Mouse (Mus musculus) heart, postnatal 0 days (tissue): ENCODE data around the gene Calhm5. TPM values are rescaled to one million over a fixed set of nuclear protein-coding genes. Genes with fewer than 3 reads are reported as not detected.

Experiments
- ATAC-seq: fragments of 200-750 bp; cut with Nextera tagmentation; 2 replicates; pipeline ENCODE4 v1.8.0; 2017; ENCODE audit warnings: low read depth, moderate number of reproducible peaks, moderate library complexity; ENCODE audit not compliant: insufficient read depth
- DNase-seq: peaks from one replicate; pipeline ENCODE4 v3.0.0-alpha.2; 2016; ENCODE audit warnings: low spot score
- H3K27ac ChIP-seq: fragments of 300-500 bp; sonication (generic); 2 replicates; pipeline ENCODE4 v1.5.1; 2014; ENCODE audit warnings: low read depth, mild to moderate bottlenecking
- H3K27me3 ChIP-seq: fragments of 300-500 bp; sonication (generic); 2 replicates; pipeline ENCODE4 v1.6.1; 2014; ENCODE audit warnings: low read length, mixed read lengths; ENCODE audit not compliant: control insufficient read depth, insufficient read depth
- H3K36me3 ChIP-seq: fragments of 300-500 bp; sonication (generic); replicated peaks from 2 replicates; pipeline ENCODE4 v1.6.1; 2014; ENCODE audit warnings: low read length, mixed read lengths; ENCODE audit not compliant: control insufficient read depth, insufficient read depth
- H3K4me1 ChIP-seq: fragments of 300-500 bp; sonication (generic); 2 replicates; pipeline ENCODE4 v1.6.1; 2014; ENCODE audit warnings: antibody characterized with exemption; ENCODE audit not compliant: control insufficient read depth, insufficient read depth
- H3K4me2 ChIP-seq: fragments of 300-500 bp; sonication (generic); 2 replicates; pipeline ENCODE4 v1.6.1; 2014; ENCODE audit warnings: low read depth, mild to moderate bottlenecking, low read length, moderate library complexity
- H3K4me3 ChIP-seq: fragments of 300-500 bp; sonication (generic); 2 replicates; pipeline ENCODE4 v1.5.1; 2014; ENCODE audit warnings: low read depth, low read length
- H3K9ac ChIP-seq: fragments of 300-500 bp; sonication (generic); replicated peaks from 2 replicates; pipeline ENCODE4 v1.6.1; 2014; ENCODE audit warnings: low read depth, low read length, mixed read lengths
- H3K9me3 ChIP-seq: fragments of 300-500 bp; sonication (generic); replicated peaks from 2 replicates; pipeline ENCODE4 v1.6.1; 2016; ENCODE audit warnings: low read length; ENCODE audit not compliant: control insufficient read depth
- CTCF ChIP-seq: IDR thresholded peaks from 2 replicates; pipeline ENCODE4 v1.5.1; 2016; ENCODE audit warnings: antibody characterized with exemption, control low read depth, low read depth
- EP300 ChIP-seq: IDR thresholded peaks from 2 replicates; pipeline ENCODE4 v1.6.1; 2016; ENCODE audit warnings: antibody characterized with exemption, low read depth
- WGBS: fragments of 180-500 bp; shearing (Covaris S2); extraction: QIAGEN DNeasy Blood & Tissue Kit; methylation state at CpG from one replicate; pipeline ENCODE4 v1.1.7; 2014; 5-methylcytosine and 5-hydroxymethylcytosine counted together
- polyA plus RNA-seq: library from polyadenylated mRNA; unstranded; fragments of >200 nt; fragmentation: Nextera tagmentation; extraction: Ambion mirVana; gene quantifications from 2 replicates; pipeline ENCODE4 v1.2.1, GENCODE M21; 2015
- total RNA-seq: library from RNA; depleted of rRNA; stranded (reverse); fragments of >200 nt; gene quantifications from 2 replicates; pipeline ENCODE4 v1.2.3, GENCODE M21; 2014; ENCODE audit warnings: low replicate concordance; rRNA removed

Gene Calhm5
- total RNA-seq (1.7 and 2.4 TPM in 2 replicates), polyA plus RNA-seq (1.1 and 1.2 TPM in 2 replicates)

GRCm38 (mm10) chr10:34096418-34096883 is at the start of gene Calhm5:
Gene Calhm5 (minus strand): TSS chr10:34096519.
- TF ChIP-seq EP300 (peak; percentile 67; the same call in 1 of the 2 replicates), CTCF (peak; percentile 79)
- no peaks in the 10 kb centered on the region for H3K9me3 ChIP-seq
- 3% methylated on average over 9 of the region's 9 CpGs for WGBS
- H3K36me3 ChIP-seq: no peaks in the 10 kb centered on the region
- H3K27ac ChIP-seq: peak within 1 kb of the TSS; percentile 74
- no peaks in the 10 kb centered on the region for H3K27me3 ChIP-seq
- DNase-seq: peak; percentile 91
- H3K4me1 ChIP-seq: peaks cover 9% of the 10 kb centered on the region; the same call in 1 of the 2 replicates
- H3K4me2 ChIP-seq: peak within 1 kb of the TSS; percentile 64
- H3K4me3 ChIP-seq: peak within 1 kb of the TSS; percentile 45
- peak; percentile 93 for ATAC-seq
- peak within 1 kb of the TSS; percentile 49 for H3K9ac ChIP-seq

- H3K4me3 ChIP-seq: no peak overlapping the region
- TF ChIP-seq EP300: no peak
- TF ChIP-seq CTCF: no peak
- H3K27ac ChIP-seq: no peak overlapping the region
- ATAC-seq (no peak), DNase-seq (no peak)
- H3K9me3 ChIP-seq: peaks cover 5% of the 10 kb centered on the region; the same call in 1 of the 2 replicates
- no peak overlapping the region for H3K4me2 ChIP-seq
- H3K36me3 ChIP-seq: no peaks in the 10 kb centered on the region
- no peak overlapping the region for H3K9ac ChIP-seq
- H3K4me1 ChIP-seq: no peaks in the 10 kb centered on the region
- WGBS: 62% methylated on average over 2 of the region's 2 CpGs
- no peaks in the 10 kb centered on the region for H3K27me3 ChIP-seq
Measured at GRCm38 (mm10) chr10:34141693-34142092, 45.4 kb upstream of the Calhm5 start.

DNA sequence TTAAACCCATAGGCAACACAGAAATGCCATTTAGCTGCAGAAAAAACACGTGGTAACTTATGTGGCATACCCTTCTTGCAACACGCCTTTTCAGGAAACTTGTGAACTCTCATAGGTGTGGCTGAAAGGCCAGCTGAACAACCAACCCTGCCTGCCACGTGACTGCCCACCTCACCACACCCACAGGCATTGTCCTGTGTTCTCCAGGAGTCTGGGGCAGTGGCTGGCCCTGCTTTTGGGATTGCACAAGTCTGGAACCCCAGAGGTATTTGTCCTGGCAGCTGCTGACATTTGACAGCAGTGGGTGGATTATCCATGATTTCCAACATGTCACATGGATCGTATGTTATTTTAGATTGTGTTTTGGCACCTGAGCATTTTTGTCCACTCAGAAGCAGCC is 43.4 kb upstream of the Calhm5 start:
- WGBS: 60% methylated on average over 4 of the region's 4 CpGs

GRCm38 (mm10) chr10:34138027-34138426 is 41.7 kb upstream of the Calhm5 start:
- H3K4me3 ChIP-seq: no peak overlapping the region
- no peak overlapping the region for H3K4me2 ChIP-seq
- ATAC-seq: no peak
- 14% methylated on average over 6 of the region's 6 CpGs for WGBS
- 0 out of 2 replicates have a peak, but pooled peaks cover under 1% of the 10 kb centered on the region for H3K9me3 ChIP-seq
- H3K36me3 ChIP-seq: no peaks in the 10 kb centered on the region
- H3K27ac ChIP-seq: no peak overlapping the region
- no peak overlapping the region for H3K9ac ChIP-seq
- DNase-seq: peak; percentile 22
- H3K4me1 ChIP-seq: no peaks in the 10 kb centered on the region
- no peak for TF ChIP-seq EP300
- TF ChIP-seq CTCF: no peak
- no peaks in the 10 kb centered on the region for H3K27me3 ChIP-seq

More for the DNA sequence above, 43.4 kb upstream of the Calhm5 start:
- Histone ChIP-seq H3K27ac (no peak overlapping the region), H3K9me3 (peaks cover 5% of the 10 kb centered on the region; the same call in 1 of the 2 replicates), H3K4me2 (no peak overlapping the region), H3K36me3 (no peaks in the 10 kb centered on the region), H3K27me3 (no peaks in the 10 kb centered on the region), H3K4me3 (no peak overlapping the region), H3K9ac (no peak overlapping the region), H3K4me1 (no peaks in the 10 kb centered on the region)
- no peak for TF ChIP-seq CTCF
- no peak for TF ChIP-seq EP300
- DNase-seq (no peak), ATAC-seq (no peak)

GRCm38 (mm10) chr10:34136432-34136831 is 40.1 kb upstream of the Calhm5 start:
- WGBS: 42% methylated on average over 6 of the region's 6 CpGs

GRCm38 (mm10) chr10:34131356-34131755 is 35.0 kb upstream of the Calhm5 start:
- no peak for TF ChIP-seq EP300
- TF ChIP-seq CTCF: no peak
- ATAC-seq (no peak), DNase-seq (no peak)
- H3K4me2 ChIP-seq: no peak overlapping the region
- 68% methylated on average over 2 of the region's 2 CpGs for WGBS
- no peaks in the 10 kb centered on the region for H3K9me3 ChIP-seq
- no peak overlapping the region for H3K9ac ChIP-seq
- no peak overlapping the region for H3K27ac ChIP-seq
- no peaks in the 10 kb centered on the region for H3K36me3 ChIP-seq
- no peaks in the 10 kb centered on the region for H3K27me3 ChIP-seq
- 0 out of 2 replicates have a peak, but pooled peaks cover 7% of the 10 kb centered on the region for H3K4me1 ChIP-seq
- H3K4me3 ChIP-seq: no peak overlapping the region

More at GRCm38 (mm10) chr10:34136432-34136831, 40.1 kb upstream of the Calhm5 start:
- no peak overlapping the region for H3K9ac ChIP-seq
- H3K4me3 ChIP-seq: no peak overlapping the region
- H3K27ac ChIP-seq: no peak overlapping the region
- ATAC-seq (no peak), DNase-seq (no peak)
- H3K4me1 ChIP-seq: no peaks in the 10 kb centered on the region
- H3K27me3 ChIP-seq: no peaks in the 10 kb centered on the region
- H3K4me2 ChIP-seq: no peak overlapping the region
- H3K36me3 ChIP-seq: no peaks in the 10 kb centered on the region
- TF ChIP-seq CTCF (no peak), EP300 (no peak)
- H3K9me3 ChIP-seq: no peaks in the 10 kb centered on the region
